Mouse (Mus musculus) embryo, embryonic 9.5 days (tissue): ENCODE data around the gene Rreb1.

Experiments
- DNase-seq: peaks from one replicate; pipeline ENCODE4 v3.0.0-alpha.2; 2017; ENCODE audit errors: extremely low spot score

Rreb1 gene

DNA sequence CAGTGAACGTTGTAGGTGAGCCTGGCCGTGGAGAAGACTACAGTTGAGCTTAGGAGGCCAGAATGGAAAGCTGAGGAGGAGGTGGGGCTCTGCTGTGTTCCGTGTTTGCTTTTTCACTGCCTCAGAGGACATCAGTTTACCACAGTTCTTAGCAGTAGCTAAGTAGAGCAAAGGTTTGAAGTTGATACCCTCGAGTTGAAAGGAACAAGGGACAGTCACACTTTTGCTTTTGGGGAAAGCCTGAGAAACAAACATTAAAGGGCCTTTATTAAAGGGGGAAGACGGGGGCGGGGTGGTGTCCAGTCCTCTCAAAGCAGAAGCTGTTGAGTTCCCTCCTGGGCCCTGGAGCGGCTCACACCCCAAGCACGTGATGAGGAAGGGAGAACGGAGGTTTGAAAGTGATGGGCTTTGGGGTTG is 1.1 kb downstream of the Rreb1 start:
- DNase-seq, result peak; percentile 16

DNA sequence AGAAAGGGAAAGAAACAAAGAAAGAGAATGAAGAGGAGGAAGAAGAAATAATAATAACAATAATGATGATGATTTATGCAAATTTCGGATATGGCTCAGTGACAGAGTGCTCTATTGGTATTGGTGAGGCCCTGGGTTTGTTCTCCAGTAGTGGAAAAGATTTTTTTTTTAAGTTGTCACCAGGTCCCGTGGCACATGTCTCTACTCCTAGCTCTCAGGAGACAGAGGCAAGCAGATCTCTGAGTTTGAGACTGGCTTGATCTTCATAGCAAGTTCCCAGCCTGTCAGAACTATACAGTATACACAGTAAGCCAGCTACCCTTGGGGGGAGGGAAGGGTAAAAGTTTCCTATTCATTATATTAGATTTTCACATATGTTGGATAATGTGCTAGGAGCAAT is 3.4 kb downstream of the Rreb1 start:
- DNase-seq, result no peak

DNA sequence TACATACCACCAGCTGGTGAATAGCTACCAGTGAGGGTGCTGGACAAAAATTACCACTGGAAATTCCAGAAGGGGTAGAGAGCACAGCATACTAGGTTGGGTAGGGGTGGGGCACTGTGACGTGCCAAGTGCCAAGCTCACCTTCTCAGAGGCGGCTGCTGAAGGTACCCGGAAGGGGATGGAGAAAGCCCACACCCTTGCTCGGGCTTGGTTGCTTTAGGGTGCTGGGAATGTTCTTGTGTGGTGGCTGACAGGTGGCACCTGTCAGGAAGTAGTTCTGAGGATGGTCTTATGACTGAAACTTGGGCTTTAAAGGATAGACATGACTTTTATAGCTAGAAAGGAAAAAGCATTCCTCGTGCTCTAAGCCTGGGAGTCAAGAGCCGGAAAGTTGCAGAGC is 3.9 kb downstream of the Rreb1 start:
- no peak for DNase-seq

DNA sequence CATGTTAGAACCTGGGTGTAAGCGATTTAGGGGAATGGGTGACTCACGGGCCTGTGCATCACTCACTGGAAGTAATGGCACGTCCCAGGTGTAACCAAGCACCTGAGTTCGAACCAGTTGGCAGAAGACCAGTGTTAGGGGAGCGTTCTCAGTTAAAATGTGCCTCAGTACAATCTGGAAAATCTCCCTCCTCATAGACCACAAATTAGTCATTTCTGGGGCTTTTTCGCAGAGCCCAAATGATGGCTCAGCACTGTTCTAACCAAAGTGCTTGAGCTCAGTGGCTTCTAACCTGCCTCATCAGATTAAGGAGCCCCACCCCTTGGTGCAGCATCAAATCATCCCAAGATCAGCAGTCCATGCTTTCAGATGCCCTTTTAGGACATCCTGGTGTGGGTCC is 5.5 kb downstream of the Rreb1 start:
- DNase-seq, result no peak

DNA sequence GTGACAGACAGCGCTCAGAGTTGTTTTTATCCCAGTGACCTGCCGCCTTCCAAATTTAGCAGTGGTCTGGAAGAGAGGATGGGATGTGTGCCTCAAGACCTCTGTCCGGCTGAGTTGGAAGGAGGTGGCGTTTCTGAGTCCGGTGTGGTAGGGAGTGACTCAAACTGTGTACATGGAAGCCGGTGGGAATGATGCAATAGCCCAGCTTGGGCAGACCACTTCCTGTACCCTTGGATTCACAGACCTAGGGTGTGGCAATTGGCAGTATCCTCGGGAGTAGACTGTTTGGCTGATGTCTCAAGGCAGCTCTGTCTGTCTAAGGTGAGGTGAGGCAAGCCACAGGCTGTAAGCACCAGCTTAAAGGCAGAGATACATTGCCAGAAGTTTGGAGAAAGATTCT is 6.0 kb downstream of the Rreb1 start:
- DNase-seq, result no peak

DNA sequence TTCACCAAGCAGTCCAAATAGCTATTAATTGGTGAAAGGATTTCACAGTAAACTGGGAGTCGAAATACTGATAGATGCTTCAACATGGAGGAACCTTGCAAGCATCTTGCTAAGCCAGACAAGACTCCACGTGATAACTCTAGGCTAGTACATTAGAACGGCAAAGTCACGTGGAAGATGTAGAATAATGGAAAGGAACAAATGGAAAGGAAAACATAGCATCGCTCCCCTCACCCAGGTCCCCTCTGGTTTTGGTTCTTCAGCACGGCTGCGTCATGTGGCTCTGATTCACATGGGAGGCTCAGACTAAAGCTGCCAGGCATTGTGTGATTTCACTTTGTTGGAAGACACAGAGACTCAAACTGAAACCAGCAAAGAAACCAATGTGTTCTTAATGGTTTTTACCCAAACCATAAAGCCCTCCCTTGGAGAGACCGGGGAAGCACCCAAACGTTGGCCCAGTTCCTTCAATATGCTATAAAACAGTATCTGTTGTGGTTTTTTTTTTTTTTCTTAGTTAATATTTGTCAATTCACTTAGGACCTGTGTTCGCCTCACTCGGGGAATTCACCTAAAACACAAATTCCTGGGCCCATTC is 14.6 kb downstream of the Rreb1 start:
- no peak for DNase-seq

DNA sequence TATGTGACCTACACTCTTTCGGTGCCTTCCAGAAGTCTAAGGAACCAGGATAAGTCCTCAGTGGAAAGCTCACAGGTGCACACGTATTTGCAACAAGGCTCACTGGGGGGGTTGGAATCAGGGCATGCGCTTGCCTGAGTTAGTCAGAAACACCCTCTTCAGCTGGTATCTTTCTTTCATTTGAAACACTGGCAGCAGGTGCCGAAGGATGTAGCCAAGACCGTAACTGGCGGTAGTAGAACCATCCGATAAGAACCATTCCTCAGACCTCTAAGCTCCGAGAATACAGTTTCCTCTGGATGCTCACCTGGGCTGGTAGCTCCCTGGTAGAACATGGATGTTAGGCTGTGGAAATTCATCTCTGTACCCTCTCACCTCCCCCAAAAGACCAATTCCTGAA is 20.6 kb downstream of the Rreb1 start:
- DNase-seq, result no peak

DNA sequence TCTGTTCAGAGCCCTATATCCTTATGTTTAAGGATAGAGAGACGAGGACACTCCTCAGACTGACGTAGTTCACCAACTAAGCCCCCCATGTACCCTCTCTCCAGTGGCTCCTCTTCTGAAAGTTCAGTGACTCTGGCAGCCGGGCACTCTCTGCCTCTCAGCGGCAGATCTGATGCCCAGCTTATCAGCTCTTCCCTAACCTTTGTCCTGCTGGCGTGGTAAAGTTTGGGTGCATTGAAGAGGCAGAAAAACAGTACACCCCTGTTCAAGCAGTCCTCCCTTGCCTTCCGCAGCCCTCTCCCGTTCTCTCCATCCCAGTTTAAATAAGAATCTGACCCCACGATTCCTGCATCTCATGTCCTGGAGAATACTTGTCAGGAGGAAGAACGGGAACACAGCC is 21.2 kb downstream of the Rreb1 start:
- no peak for DNase-seq

DNA sequence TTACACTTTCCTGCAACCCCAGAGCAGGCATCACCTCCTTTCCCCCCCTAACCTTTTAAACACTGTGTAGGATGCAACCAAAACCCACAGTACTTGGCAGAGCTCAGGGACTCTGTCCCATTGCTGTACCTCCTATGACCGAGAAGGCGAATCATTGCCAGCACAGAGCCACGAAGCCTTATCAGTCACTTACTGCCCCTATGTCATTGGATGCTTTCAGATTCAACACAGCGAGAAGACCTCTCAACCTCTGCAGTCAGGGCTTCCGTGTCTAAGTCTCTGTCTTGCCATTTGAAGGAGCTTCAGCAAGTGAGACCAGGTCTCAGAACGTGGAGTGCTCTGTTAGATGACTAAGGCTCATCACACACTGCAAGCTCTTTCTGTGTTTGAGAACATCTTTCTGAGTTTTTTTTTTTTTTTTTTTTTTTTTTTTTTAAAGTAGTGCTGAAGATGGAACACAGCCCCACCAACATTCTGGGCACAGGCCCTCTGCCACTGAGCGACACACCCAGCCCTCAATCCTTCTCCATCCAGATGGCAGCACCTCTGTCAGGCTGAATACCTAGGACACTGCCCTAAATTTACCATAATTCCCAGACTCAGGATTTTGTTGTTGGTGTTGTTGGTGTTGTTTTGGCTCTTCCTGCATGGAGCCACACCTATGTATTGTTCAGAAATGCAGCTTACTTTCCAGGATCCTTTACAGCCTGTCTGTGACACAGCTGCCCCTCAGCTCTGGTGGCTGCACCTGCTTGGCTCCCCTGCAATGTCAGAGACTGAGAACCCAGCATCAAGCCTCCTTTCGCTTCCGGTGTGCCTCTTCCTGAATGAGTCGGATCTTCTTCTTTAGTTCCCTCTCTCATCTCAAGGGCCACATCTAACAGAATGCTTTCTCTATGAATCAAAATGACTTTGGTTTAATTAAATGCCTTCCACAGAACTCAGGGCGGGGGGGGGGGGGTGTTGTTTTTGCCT is 23.2 kb downstream of the Rreb1 start:
- DNase-seq, result no peak

DNA sequence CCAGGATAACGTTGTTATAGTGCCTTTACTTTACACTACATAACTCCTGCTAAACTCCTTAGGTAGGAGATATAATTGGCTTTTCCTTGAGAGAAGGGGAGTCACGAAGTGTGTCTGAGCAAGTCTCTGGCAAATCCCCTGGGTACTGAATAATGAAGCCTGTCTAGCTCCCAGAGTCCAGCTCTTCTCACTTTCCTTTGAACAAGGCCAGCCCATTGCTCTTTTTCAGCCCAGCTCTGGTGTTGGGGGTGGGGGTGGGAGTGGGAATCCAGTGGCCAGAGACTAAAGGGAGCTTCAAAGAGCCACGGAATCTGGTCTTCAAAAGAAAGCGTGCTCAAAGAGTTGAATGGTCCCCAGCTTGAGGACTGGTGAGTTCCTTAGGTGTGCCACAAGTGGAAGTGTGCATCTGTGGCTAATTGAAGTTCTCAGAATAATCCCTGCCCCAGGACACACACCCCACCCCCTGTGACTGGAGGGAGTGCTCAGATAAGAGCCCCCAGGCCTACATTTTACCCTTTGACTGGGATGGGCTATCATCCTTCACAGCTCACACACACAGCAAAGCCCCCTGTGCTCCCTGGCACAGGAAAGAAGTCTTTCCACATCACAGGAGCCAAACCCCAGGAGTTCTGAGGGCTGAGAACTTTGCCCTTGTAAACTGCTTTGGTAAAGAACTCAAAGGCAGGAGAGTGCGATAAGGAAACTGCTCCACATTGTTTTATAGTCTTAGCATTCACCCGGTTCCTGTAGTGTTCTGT is 24.2 kb downstream of the Rreb1 start:
- no peak for DNase-seq

DNA sequence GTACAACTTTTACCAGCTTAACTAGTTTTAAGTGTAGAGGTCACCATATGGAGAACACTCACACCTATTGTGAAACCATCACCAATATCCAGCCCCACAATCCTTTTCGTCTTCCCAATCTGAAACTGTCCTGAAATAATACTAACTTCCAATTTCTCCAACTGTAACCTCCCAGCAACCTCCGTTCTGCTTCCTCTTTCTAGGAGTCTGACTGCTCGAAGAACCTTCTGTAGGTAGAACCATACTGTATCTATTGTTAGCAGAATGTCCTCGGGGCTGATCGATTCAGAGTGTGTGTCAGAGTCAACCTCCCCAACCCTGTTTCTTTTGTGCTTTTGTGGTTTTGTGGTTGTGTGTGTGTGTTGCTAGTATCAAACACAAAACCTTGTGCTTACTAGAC is 25.0 kb downstream of the Rreb1 start:
- DNase-seq, result no peak

DNA sequence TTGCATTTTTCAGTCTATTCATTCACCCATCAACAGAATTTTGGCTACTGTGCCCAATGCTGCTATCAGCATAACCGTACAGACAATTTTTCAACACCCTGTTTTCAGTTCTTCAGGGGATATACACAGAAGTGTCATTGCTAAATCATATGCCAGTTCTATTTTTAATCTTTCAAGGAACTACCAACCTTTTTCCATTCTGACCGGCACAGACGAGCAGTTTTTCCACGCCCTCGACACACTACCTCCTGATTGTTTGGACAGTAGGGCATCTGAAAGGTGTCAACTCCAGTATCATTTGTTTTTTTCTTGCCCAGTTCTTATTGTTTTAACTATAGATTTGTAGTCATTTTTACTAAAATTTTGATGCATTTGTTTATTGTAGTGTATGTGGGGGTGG is 25.8 kb downstream of the Rreb1 start:
- no peak for DNase-seq

DNA sequence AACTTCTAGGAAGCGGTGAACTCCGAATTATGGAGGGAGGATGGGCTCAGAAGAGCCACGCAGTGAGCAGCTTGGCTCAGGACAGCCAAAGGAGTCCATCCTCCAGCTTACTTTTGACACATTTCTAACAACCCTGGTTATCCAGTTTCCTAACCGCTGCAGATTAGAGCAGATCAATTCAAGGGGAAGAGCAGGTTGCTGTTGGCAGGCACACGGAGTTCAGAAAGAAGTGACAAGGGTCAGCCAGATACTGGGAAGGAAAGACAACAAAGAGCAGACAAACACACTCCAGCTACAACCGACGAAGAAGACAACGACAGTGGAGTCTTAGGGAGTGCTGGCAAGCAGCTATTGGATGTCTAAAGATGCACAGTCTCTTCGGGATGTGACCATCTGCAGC is 36.8 kb downstream of the Rreb1 start:
- no peak for DNase-seq

DNA sequence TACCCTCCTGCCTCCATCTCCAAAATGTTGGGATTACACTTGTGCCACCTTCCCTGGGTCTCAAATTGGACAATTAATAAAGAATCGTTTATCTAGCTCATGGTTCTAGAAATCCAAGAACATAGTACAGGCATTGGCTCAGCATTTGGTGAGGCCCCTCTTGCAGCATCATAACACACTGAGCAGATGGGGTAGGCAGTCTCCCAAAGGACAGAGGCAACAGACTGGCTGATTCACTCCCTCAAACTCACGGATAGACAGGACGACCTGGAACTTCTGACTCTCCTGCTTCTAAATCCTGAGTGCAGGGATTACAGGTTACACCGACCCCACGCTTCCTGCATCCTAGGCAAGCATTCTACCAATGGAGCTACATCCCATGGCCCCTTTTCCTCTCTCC is 38.5 kb downstream of the Rreb1 start:
- no peak for DNase-seq

DNA sequence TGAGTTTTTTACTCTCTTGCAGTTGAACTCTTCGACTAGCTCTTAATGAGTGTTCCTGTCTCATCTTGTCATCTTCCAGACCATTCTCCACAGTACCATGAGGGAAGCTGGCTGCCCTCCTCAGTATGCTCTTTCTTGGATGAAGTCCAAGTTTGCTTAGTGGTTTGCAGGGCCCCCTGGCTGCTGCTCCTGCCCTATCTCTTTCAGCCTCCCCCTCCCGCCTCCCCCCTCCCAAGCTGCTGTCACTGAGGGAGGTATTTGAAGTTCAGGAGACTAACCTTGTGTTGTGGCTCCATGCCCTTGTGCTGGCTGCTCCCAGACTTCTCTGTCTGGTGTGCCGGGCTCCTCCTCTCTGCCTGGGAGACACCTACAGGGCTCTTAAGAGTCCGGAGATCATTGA is 43.2 kb downstream of the Rreb1 start:
- no peak for DNase-seq

DNA sequence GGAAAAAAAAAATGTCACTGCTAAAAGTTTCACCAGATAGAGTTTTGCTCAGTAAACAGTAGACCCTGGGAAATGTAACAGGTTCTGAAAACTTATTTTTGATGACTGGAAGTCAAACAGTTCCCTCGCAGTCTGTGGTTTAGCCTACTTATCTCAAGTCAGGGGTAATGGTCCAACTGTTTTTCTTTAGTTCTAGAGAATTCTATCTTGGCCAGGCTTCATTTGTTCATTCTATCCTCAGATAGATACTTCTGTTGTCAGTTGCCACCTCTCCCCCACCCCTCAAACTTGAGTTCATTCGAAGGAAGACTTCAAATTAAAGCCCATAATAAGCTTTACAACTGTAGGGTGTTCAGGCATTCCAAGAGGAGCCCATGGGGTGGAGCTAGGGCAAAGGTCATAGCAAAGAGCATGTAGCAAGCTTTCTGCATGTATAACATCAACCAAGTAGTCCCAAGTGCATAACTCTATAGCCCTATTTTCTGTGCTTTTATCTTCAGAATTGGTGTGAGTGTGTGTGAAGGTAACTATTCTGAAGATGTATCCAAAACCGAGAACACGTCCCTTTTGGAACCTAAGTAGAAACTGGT is 46.2 kb downstream of the Rreb1 start:
- no peak for DNase-seq

DNA sequence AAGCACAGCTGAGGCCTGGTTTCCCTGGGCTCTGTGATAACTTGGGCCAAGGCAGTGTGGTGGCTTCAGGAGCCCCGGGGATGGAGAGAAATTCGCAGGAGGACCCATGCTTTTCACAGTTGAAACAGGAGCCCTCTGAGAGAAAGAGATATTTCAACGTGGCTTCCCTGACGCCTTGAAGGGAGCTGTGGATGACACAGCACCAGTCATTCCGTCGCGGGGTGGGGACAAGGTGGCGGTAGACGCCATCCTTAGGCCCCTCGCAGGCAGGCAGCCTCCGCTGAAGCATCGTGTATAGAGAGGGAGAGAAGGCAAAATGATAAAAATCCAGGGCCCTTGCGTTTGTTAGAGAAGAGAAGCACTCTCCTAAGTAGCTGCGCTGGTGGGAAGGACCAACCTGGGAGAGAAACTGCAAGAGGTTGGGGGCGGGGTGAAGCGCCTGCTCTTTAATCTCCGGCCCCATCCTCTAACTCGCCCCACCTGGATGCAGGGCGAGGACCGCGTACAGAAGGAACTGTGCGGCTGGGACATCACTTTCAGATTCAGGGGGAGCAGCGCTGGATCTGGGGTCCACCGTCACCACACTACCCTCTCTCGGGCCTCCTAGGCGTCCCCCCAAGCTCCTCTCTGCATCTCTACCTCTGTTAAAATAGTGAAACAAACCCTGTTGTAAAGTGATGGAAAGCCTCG is 46.9 kb downstream of the Rreb1 start:
- DNase-seq, result no peak

DNA sequence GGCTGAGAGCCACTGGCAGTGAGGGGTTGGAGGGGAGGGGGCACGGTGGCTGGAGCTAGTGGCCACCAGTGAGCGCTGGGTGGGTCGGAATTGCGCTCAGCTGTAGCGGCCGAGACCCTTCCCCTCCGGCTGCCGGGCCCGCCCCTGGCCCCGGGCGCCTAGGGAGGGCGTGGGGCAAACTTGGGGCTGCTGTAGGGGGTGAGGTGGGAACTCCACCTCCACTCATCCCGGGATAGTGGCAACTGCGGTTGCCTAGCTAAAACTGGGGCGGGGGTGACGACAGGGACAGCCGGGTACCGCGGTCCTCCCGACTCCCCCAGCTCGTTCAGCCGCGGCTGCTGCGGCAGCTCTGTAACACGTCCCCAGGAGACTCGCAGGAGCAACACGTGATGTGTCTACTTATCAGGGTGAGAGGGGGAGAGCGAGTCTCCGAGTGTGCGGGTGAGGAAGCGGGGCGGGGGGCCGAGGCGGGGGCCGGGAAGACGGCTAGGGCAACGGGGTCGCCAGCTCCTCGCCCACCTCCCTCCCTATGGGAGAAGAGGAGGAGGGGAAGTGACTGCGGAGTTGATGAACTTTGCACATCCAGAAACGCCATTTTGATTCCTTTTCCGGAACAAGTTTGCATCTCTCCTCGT is 47.6 kb downstream of the Rreb1 start:
- peak; percentile 83 for DNase-seq

DNA sequence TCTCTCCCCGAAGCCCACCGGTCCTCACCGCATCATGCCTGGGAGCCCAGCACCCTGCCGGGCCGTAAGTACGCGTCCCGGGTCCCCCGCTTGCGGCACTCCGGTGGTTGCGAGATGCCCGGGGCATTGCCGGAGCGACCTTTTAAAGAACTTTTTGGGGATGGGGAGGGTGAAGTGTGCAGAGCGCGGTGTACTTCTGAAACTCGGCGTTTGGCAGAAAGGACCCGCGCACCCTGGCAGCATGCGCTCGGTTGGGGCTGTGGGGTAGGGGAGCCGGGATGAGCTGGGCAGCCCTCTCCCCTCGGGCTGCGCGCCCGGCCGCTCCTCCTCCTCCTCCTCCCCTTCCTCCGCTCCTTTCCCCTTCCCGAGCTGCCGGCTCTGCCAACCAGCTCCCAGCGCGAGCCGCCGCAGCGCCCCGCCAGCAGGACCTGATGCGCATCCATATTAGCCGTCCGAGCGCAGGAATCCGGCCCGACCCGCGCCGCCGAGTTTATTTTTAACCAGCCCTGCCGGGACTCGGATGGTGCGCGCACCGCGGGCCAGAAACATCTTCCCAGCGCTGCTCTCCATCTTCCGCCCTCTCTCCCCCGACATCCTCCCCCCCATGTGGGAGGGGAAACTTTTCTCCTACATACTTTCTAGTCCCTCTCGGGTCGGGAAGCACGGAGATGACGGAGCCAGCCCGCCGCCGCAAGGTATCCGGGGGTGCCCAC is 48.2 kb downstream of the Rreb1 start:
- DNase-seq, result peak; percentile 78

DNA sequence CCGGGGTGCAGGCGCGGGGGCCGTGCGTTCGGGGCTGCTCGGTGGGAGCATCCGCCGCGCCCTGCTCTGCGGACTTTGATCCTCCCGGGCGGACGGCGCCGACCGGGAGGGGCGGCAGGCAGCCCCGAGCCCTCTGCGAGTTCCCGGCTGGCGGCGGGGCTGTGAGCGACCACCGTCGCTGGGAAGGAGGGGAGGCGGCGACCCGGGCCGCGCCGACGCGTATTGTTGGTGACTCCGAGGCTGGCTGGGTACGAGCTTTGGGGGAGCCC is 48.7 kb downstream of the Rreb1 start:
- no peak for DNase-seq
